In the genomic region with DNA sequence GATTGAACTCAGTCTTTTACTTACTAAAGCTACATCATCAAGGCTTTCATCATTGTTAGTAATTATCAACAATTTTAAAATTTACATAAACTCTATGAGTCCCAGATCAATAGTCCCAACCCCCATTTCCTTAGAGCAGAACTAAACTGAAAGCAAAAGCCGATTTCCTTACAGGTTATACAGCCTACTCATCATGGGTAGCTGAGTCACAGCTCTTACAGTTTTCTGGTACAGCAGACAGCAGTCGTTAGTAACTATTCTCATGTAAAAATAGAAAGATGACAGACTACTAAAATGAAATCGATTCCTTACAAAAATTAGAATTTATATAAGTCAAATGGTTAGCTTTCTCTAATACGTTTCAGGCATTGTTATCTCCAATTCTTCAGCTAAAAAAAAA, we compare ENCODE assay signal across 25 mouse cellular contexts.
"Had no signal": no experiment of that assay in that cellular context is flagged by ENCODE, and none has a peak within 500 bp of the region (broad histone marks: within the 10 kb centered on the region; RNA-seq: fewer than 3 reads in every experiment).

No protein-coding gene starts in this region.

- ATAC-seq: liver, embryonic 12.5 days; midbrain, embryonic 13.5 days; midbrain, embryonic 16.5 days had no signal

- H3K4me2 ChIP-seq: kidney, embryonic 15.5 days; limb, embryonic 13.5 days; liver, embryonic 12.5 days; liver, embryonic 15.5 days; lung, embryonic 15.5 days; midbrain, embryonic 13.5 days; neural tube, embryonic 13.5 days; stomach, embryonic 15.5 days had no signal

- H3K4me3 ChIP-seq: kidney, embryonic 15.5 days; limb, embryonic 10.5 days; limb, embryonic 13.5 days; liver, embryonic 12.5 days; liver, embryonic 15.5 days; lung, embryonic 15.5 days; megakaryocyte, embryonic 14.5 days; midbrain, embryonic 10.5 days; midbrain, embryonic 13.5 days; myocyte; neural tube, embryonic 13.5 days; stomach, embryonic 15.5 days had no signal

- H3K36me3 ChIP-seq: kidney, embryonic 15.5 days; limb, embryonic 10.5 days; limb, embryonic 13.5 days; liver, embryonic 12.5 days; liver, embryonic 15.5 days; lung, embryonic 15.5 days; midbrain, embryonic 10.5 days; midbrain, embryonic 13.5 days; neural tube, embryonic 13.5 days; stomach, embryonic 15.5 days had no signal

- DNase-seq: kidney, postnatal 14 days; kidney, postnatal 4 days; layer of hippocampus, adult 9-11 months; liver; lung, adult 18-20 months; lung, postnatal 10 days; lung, postnatal 36 days; retina, postnatal 1 day; right cerebral cortex, postnatal 25 days; spleen, adult 18-20 months; thymus, adult 18-20 months; thymus, postnatal 36 days had no signal

- H3K27ac ChIP-seq: kidney, embryonic 15.5 days; limb, embryonic 10.5 days; limb, embryonic 13.5 days; liver, embryonic 12.5 days; liver, embryonic 15.5 days; lung, embryonic 15.5 days; midbrain, embryonic 10.5 days; midbrain, embryonic 13.5 days; neural tube, embryonic 13.5 days; stomach, embryonic 15.5 days had no signal

- H3K4me1 ChIP-seq: kidney, embryonic 15.5 days; limb, embryonic 10.5 days; limb, embryonic 13.5 days; liver, embryonic 12.5 days; liver, embryonic 15.5 days; lung, embryonic 15.5 days; megakaryocyte, embryonic 14.5 days; midbrain, embryonic 10.5 days; midbrain, embryonic 13.5 days; stomach, embryonic 15.5 days had no signal

- H3K9me3 ChIP-seq: kidney, embryonic 15.5 days; limb, embryonic 10.5 days; limb, embryonic 13.5 days; liver, embryonic 12.5 days; liver, embryonic 15.5 days; lung, embryonic 15.5 days; midbrain, embryonic 10.5 days; midbrain, embryonic 13.5 days; neural tube, embryonic 13.5 days; stomach, embryonic 15.5 days had no signal

- H3K27me3 ChIP-seq: kidney, embryonic 15.5 days; limb, embryonic 13.5 days; liver, embryonic 12.5 days; liver, embryonic 15.5 days; lung, embryonic 15.5 days; megakaryocyte, embryonic 14.5 days; midbrain, embryonic 13.5 days; neural tube, embryonic 13.5 days; stomach, embryonic 15.5 days had no signal

- H3K9ac ChIP-seq: kidney, embryonic 15.5 days; limb, embryonic 13.5 days; liver, embryonic 12.5 days; liver, embryonic 15.5 days; lung, embryonic 15.5 days; midbrain, embryonic 13.5 days; neural tube, embryonic 13.5 days; stomach, embryonic 15.5 days had no signal
